Mouse (Mus musculus) adipocyte (in vitro differentiated cells): ENCODE data around the gene Col16a1.
A peak's percentile ranks its signal among the peaks of the same experiment; 100 is the strongest.

Experiments used
- DNase-seq: peaks from one replicate; pipeline ENCODE4 v3.0.0-alpha.2; 2016; ENCODE audit warnings: low spot score

The Col16a1 gene

DNA sequence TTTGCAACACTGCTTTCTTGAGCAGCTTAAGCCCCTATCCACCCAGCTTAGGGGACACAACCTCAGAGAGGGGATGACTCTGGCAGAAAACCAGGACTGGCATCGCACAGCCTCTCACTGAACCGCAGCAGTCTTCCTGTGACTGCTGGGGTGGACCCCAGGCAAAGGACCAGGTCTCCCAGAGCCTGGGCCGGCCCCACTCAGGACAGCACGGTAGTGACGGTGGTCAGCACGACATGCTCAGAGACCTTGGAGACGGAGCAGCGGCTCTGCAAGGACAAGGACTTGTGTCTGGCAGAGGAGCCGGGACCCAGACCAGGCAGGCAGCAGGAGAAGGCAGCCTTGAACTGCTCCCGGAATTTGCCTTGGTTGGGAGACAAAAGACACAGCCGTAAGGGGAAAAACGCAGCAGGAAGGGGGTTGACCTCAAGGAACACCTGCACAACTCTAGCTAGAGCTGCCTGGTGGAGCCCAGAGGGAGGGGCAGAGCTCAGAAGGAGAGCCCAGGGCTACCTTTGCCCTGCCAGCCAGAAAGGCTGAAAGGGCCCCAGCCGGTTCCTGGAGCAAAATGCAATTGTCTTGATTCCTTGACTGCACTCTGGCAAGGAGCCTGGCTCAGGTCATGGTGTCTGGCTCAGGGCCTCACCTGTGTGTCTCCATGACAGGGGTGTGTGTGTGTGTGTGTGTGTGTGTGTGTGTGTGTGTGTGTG is 83.2 kb downstream of the Col16a1 start:
- DNase-seq, result no peak

- DNase-seq, result peak; percentile 84
Measured at GRCm38 (mm10) chr4:130131448-130132105, 83.9 kb downstream of the Col16a1 start.

- DNase-seq, result no peak
Measured at GRCm38 (mm10) chr4:130133399-130133798, 85.8 kb downstream of the Col16a1 start.

DNA sequence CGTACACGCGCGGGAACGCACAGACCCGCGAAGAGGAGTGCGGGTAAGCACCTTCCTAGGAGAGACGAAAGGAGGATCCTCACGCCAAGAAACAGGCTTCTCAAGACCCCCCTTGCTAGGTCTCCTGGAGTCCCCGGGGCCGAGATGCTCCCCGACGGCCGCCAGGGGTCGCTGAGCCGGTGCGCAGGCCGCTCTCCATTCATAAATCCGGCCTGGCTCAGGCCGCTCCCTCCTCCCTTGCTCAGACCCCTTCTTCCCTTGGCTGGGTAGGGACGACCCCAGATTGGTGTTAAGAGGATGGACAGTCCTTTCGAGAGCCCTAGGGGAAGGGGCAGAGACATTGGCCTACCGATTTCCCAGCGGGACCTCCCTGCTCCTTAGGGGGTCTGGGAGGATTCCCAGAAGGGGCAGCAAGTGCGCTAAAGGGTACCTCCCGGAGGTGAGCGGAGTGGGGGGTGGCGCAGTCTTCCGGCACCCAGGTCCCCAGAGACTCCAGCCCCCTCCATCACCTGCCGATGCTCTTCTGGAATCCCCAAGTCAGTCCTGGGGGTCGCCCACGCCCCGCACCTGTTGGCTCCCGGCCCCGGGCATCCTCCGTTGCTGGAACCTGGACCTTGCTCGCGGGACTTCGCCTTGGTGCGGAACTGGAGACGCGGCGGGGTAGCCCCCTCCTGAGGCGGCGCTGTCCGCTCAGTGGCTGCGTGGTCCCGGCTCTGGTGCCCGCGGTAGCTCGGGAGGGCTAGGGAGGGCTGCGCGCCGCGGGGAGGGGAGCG is 91.0 kb downstream of the Col16a1 start:
- DNase-seq, result no peak

DNA sequence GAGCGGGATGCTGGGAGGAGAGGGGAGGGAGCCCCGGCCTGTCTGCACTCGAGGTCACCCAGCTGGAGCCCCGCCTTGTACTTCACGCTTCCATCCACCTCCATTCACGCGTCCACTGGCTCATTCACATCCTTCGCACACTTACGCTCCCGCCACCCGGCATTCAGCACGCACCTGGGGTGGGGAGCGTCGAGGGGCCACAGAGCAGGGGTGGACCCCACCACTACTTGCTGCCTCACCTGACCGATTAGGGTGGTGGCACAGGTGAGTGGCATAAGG is 91.5 kb downstream of the Col16a1 start, which contains the start of gene Hcrtr1:
Gene Hcrtr1, minus strand, starts transcription at position 146 of the 279 bp plus-strand sequence.
- no peak for DNase-seq

DNA sequence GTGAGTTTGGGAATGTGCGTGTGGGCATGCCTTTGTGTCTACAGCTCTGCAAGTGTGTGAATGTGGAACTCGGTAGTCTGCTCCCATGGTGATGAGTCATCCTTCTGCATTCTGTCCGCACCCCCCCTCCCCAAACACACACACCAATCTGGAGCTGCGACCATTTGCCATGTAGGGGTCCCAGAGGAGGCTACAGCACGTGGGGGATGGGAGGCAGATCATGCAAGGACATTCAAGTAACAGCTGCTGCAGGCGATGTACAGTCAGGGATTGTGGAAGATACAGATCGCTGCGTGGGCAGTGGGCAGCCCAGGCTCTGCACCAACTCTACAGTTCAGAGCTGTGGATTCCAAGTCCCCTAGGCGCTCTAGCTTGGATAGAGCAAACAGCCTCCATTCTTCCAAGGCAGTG is 93.4 kb downstream of the Col16a1 start:
- DNase-seq, result no peak

GRCm38 (mm10) chr4:130141786-130142185 is 94.1 kb downstream of the Col16a1 start:
- DNase-seq, result peak; percentile 10

DNA sequence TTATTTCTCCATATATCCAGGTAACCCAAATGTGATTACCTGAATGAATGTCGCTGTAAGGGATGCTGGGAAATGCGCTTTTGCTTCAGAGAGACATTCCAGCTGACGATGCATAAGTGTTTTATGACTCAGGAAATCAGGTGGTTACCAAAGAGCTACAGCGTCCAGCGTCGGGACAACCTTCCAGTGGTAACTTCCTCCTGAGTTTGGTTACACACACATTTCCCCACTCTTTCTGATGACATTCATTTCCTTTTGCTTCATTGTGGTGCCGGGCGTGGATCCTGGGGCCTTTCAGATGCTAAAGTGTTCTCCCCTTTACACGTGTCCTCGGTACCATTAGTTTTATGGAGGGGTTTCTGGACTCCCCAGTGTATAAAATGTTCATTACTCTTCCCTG is 100.8 kb downstream of the Col16a1 start:
- no peak for DNase-seq
